Mouse (Mus musculus) embryonic facial prominence, embryonic 14.5 days (tissue): Measurements from ENCODE around the gene Rfng. TPM values are rescaled to one million over a fixed set of nuclear protein-coding genes. Genes with fewer than 3 reads are reported as not detected.

Source experiments
- ATAC-seq: fragments of 200-750 bp; cut with Nextera tagmentation; 2 replicates; pipeline ENCODE4 v1.8.0; 2017; ENCODE audit warnings: low read depth, moderate number of reproducible peaks, moderate TSS enrichment
- DNase-seq: peaks from one replicate; pipeline ENCODE4 v3.0.0-alpha.2; 2015; ENCODE audit warnings: low spot score
- H3K27ac ChIP-seq: fragments of 300-500 bp; sonication (generic); replicated peaks from 2 replicates; pipeline ENCODE4 v1.5.1; 2014; ENCODE audit warnings: low read depth, mild to moderate bottlenecking, low read length, moderate library complexity
- H3K27me3 ChIP-seq: fragments of 300-500 bp; sonication (generic); replicated peaks from 2 replicates; pipeline ENCODE4 v1.6.1; 2014; ENCODE audit warnings: low read length; ENCODE audit not compliant: control insufficient read depth, insufficient read depth
- H3K36me3 ChIP-seq: fragments of 300-500 bp; sonication (generic); 2 replicates; pipeline ENCODE4 v1.6.1; 2014; ENCODE audit warnings: low read length, mixed read lengths; ENCODE audit not compliant: control insufficient read depth, insufficient read depth
- H3K4me1 ChIP-seq: fragments of 300-500 bp; sonication (generic); 2 replicates; pipeline ENCODE4 v1.6.1; 2014; ENCODE audit warnings: antibody characterized with exemption, low read length; ENCODE audit not compliant: control insufficient read depth, insufficient read depth
- H3K4me2 ChIP-seq: fragments of 300-500 bp; sonication (generic); 2 replicates; pipeline ENCODE4 v1.6.1; 2014; ENCODE audit warnings: low read depth, mild to moderate bottlenecking, low read length, moderate library complexity, mixed read lengths
- H3K4me3 ChIP-seq: fragments of 300-500 bp; sonication (generic); 2 replicates; pipeline ENCODE4 v1.5.1; 2014; ENCODE audit warnings: low read depth, mild to moderate bottlenecking, low read length
- H3K9ac ChIP-seq: fragments of 300-500 bp; sonication (generic); 2 replicates; pipeline ENCODE4 v1.6.1; 2014; ENCODE audit warnings: low read depth, mild to moderate bottlenecking, low read length, moderate library complexity, mixed read lengths
- H3K9me3 ChIP-seq: fragments of 300-500 bp; sonication (generic); 2 replicates; pipeline ENCODE4 v1.6.1; 2016; ENCODE audit warnings: low read length; ENCODE audit not compliant: control insufficient read depth
- WGBS: fragments of 180-500 bp; shearing (Covaris S2); extraction: QIAGEN DNeasy Blood & Tissue Kit; methylation state at CpG from one replicate; pipeline ENCODE4 v1.1.7; 2014; 5-methylcytosine and 5-hydroxymethylcytosine counted together
- polyA plus RNA-seq: library from polyadenylated mRNA; unstranded; fragments of >200 nt; fragmentation: Nextera tagmentation; extraction: Ambion mirVana; gene quantifications from 2 replicates; pipeline ENCODE4 v1.2.1, GENCODE M21; 2014

The Rfng gene
- polyA plus RNA-seq, 1 experiment from 2014 or later: 32.5 TPM

GRCm38 (mm10) chr11:120800061-120800904, 16.3 kb upstream of the Rfng start:
- H3K9ac ChIP-seq: peak overlapping the region; percentile 35; the same call in 1 of the 2 replicates
- peak; percentile 80 for ATAC-seq
- peak overlapping the region; percentile 20; the same call in 1 of the 2 replicates for H3K4me2 ChIP-seq
- no peaks in the 10 kb centered on the region for H3K9me3 ChIP-seq
- no peak overlapping the region for H3K4me3 ChIP-seq
- peaks cover 4% of the 10 kb centered on the region for H3K4me1 ChIP-seq
- WGBS: 7% methylated on average over 10 of the region's 10 CpGs
- peak; percentile 91 for DNase-seq
- no peaks in the 10 kb centered on the region for H3K27me3 ChIP-seq
- no peaks in the 10 kb centered on the region for H3K36me3 ChIP-seq
- H3K27ac ChIP-seq: peak overlapping the region; percentile 61

- no peak overlapping the region for H3K9ac ChIP-seq
- ATAC-seq (no peak), DNase-seq (no peak)
- H3K9me3 ChIP-seq: no peaks in the 10 kb centered on the region
- no peak overlapping the region for H3K4me3 ChIP-seq
- peak overlapping the region; percentile 61 for H3K27ac ChIP-seq
- WGBS: 65% methylated on average over 6 of the region's 6 CpGs
- no peaks in the 10 kb centered on the region; the same call in 1 of the 2 replicates for H3K36me3 ChIP-seq
- H3K4me2 ChIP-seq: peak overlapping the region; percentile 20; the same call in 1 of the 2 replicates
- H3K4me1 ChIP-seq: peaks cover 7% of the 10 kb centered on the region
- H3K27me3 ChIP-seq: no peaks in the 10 kb centered on the region
Measured at GRCm38 (mm10) chr11:120799316-120799890, 15.4 kb upstream of the Rfng start.

GRCm38 (mm10) chr11:120798244-120798643, 14.2 kb upstream of the Rfng start:
- no peaks in the 10 kb centered on the region for H3K27me3 ChIP-seq
- DNase-seq (no peak), ATAC-seq (no peak)
- 86% methylated on average over 3 of the region's 3 CpGs for WGBS
- peaks cover 9% of the 10 kb centered on the region; the same call in 1 of the 2 replicates for H3K36me3 ChIP-seq
- no peak overlapping the region for H3K27ac ChIP-seq
- peaks cover 7% of the 10 kb centered on the region for H3K4me1 ChIP-seq
- H3K4me3 ChIP-seq: no peak overlapping the region
- no peak overlapping the region for H3K9ac ChIP-seq
- H3K4me2 ChIP-seq: no peak overlapping the region
- H3K9me3 ChIP-seq: no peaks in the 10 kb centered on the region

GRCm38 (mm10) chr11:120796614-120796946, 12.6 kb upstream of the Rfng start:
- Histone ChIP-seq H3K9me3 (no peaks in the 10 kb centered on the region), H3K4me1 (peaks cover 7% of the 10 kb centered on the region), H3K36me3 (peaks cover 25% of the 10 kb centered on the region), H3K27me3 (no peaks in the 10 kb centered on the region), H3K27ac (peak overlapping the region; percentile 63; the same call in 1 of the 2 replicates), H3K4me2 (peak overlapping the region; percentile 85), H3K4me3 (peak overlapping the region; percentile 99), H3K9ac (peak overlapping the region; percentile 97)
- 36% methylated on average over 8 of the region's 8 CpGs for WGBS
- DNase-seq: no peak
- peak; percentile 3; the same call in 1 of the 2 replicates for ATAC-seq

GRCm38 (mm10) chr11:120795756-120796613, 12.0 kb upstream of the Rfng start, which contains the start of gene Dus1l:
Gene Dus1l, minus strand, starts transcription at chr11:120796403.
- Histone ChIP-seq H3K9ac (peak within 1 kb of the TSS; percentile 97), H3K27me3 (no peaks in the 10 kb centered on the region), H3K36me3 (peaks cover 31% of the 10 kb centered on the region), H3K27ac (peak within 1 kb of the TSS; percentile 63), H3K4me3 (peak within 1 kb of the TSS; percentile 99), H3K4me1 (peaks cover 7% of the 10 kb centered on the region), H3K4me2 (peak within 1 kb of the TSS; percentile 85), H3K9me3 (no peaks in the 10 kb centered on the region)
- ATAC-seq: peak; percentile 91
- 3% methylated on average over 50 of the region's 59 CpGs for WGBS
- DNase-seq: peak; percentile 95

- no peak overlapping the region for H3K4me2 ChIP-seq
- H3K27me3 ChIP-seq: no peaks in the 10 kb centered on the region
- H3K27ac ChIP-seq: no peak overlapping the region
- H3K9me3 ChIP-seq: no peaks in the 10 kb centered on the region
- 91% methylated on average over 9 of the region's 9 CpGs for WGBS
- no peak overlapping the region for H3K4me3 ChIP-seq
- peaks cover 7% of the 10 kb centered on the region for H3K4me1 ChIP-seq
- no peak for DNase-seq
- H3K36me3 ChIP-seq: peaks cover 62% of the 10 kb centered on the region
- no peak overlapping the region for H3K9ac ChIP-seq
- ATAC-seq: no peak
Measured at GRCm38 (mm10) chr11:120792652-120793051, 8.6 kb upstream of the Rfng start.

- ATAC-seq (no peak), DNase-seq (no peak)
- 87% methylated on average over 3 of the region's 3 CpGs for WGBS
- H3K4me2 ChIP-seq: no peak overlapping the region
- no peak overlapping the region for H3K9ac ChIP-seq
- H3K4me1 ChIP-seq: peaks cover 6% of the 10 kb centered on the region
- peaks cover 84% of the 10 kb centered on the region for H3K36me3 ChIP-seq
- no peaks in the 10 kb centered on the region for H3K27me3 ChIP-seq
- no peaks in the 10 kb centered on the region for H3K9me3 ChIP-seq
- no peak overlapping the region for H3K4me3 ChIP-seq
- no peak overlapping the region for H3K27ac ChIP-seq
Measured at GRCm38 (mm10) chr11:120789810-120790209, 5.8 kb upstream of the Rfng start.

GRCm38 (mm10) chr11:120789355-120789754, 5.3 kb upstream of the Rfng start:
- peaks cover 6% of the 10 kb centered on the region for H3K4me1 ChIP-seq
- no peaks in the 10 kb centered on the region for H3K27me3 ChIP-seq
- ATAC-seq (no peak), DNase-seq (no peak)
- no peaks in the 10 kb centered on the region for H3K9me3 ChIP-seq
- no peak overlapping the region for H3K9ac ChIP-seq
- no peak overlapping the region for H3K27ac ChIP-seq
- H3K4me3 ChIP-seq: no peak overlapping the region
- peaks cover 84% of the 10 kb centered on the region for H3K36me3 ChIP-seq
- WGBS: 79% methylated on average over 4 of the region's 4 CpGs
- no peak overlapping the region for H3K4me2 ChIP-seq
